8 mouse cellular contexts compared by ENCODE assay signal in genomic region chrX:102187023-102187699, GRCm38 (mm10). TPM values are rescaled to one million over a fixed set of nuclear protein-coding genes. Genes with fewer than 3 reads are reported as not detected.
DNase-seq lines count a peak whose midpoint lies in the region; ATAC-seq and TF ChIP-seq lines count a peak whose summit lies in the region.

No protein-coding gene starts in this region.

- no peak for TF ChIP-seq CTCF in G1E (IDR thresholded peaks at IDR 0.05; ENCODE audit: low read depth, low read length)

- peak overlapping the region; percentile 72 for H3K4me3 ChIP-seq in heart, embryonic 10.5 days
- peak overlapping the region; percentile 80 for H3K4me3 ChIP-seq in G1E (ENCODE audit: low read depth, low read length)
- peak overlapping the region; percentile 57 for H3K4me3 ChIP-seq in hindbrain, embryonic 14.5 days (replicated peaks; ENCODE audit: low read length)
- peak overlapping the region; percentile 56 for H3K4me3 ChIP-seq in midbrain, embryonic 12.5 days

- DNase-seq in heart, embryonic 10.5 days (ENCODE audit: low spot score), result no peak
- no peak for DNase-seq in heart, postnatal 25 days (ENCODE audit: low spot score)
- no peak for DNase-seq in G1E (ENCODE audit: low spot score)
- no peak for DNase-seq in hindbrain, embryonic 14.5 days (ENCODE audit: low spot score)
- no peak for DNase-seq in frontal cortex, postnatal 10 days (ENCODE audit: low spot score in 2 of 2)
- no peak for DNase-seq in right cerebral cortex, postnatal 36 days (ENCODE audit: low spot score in 2 of 2)
- no peak for DNase-seq in left cerebral cortex, adult 8-10 months (ENCODE audit: low spot score in 2 of 2)

- peak overlapping the region; percentile 32 for H3K9ac ChIP-seq in hindbrain, embryonic 14.5 days
- H3K9ac ChIP-seq in midbrain, embryonic 12.5 days (replicated peaks), result peak overlapping the region; percentile 66

- no peak for ATAC-seq in G1E (ENCODE audit: extremely low read depth, insufficient number of reproducible peaks, low FRiP score, poor library complexity, severe bottlenecking)
- no peak for ATAC-seq in hindbrain, embryonic 14.5 days (ENCODE audit: low FRiP score)
- no peak for ATAC-seq in midbrain, embryonic 12.5 days (ENCODE audit: low FRiP score, low read depth)

- intact Hi-C loops in heart, postnatal 25 days (cut with DNase I), result loop anchor here (5.0 to 10.0 kb wide), 2 partner anchors 65 to 232 kb away; no protein-coding TSS in a partner anchor

- WGBS in heart, embryonic 10.5 days, result 52% methylated on average over 11 of the region's 11 CpGs
- WGBS in hindbrain, embryonic 14.5 days, result 49% methylated on average over 11 of the region's 11 CpGs
- WGBS in midbrain, embryonic 12.5 days, result 57% methylated on average over 11 of the region's 11 CpGs

- H3K9me3 ChIP-seq in heart, embryonic 10.5 days, result no peaks in the 10 kb centered on the region
- no peaks in the 10 kb centered on the region for H3K9me3 ChIP-seq in G1E (replicated peaks)
- H3K9me3 ChIP-seq in hindbrain, embryonic 14.5 days (ENCODE audit: control insufficient read depth, low read length), result no peaks in the 10 kb centered on the region
- H3K9me3 ChIP-seq in midbrain, embryonic 12.5 days, result no peaks in the 10 kb centered on the region

- H3K4me1 ChIP-seq in heart, embryonic 10.5 days, result no peaks in the 10 kb centered on the region
- H3K4me1 ChIP-seq in G1E (ENCODE audit: insufficient read depth, low read depth, low read length), result peaks cover 12% of the 10 kb centered on the region
- H3K4me1 ChIP-seq in hindbrain, embryonic 14.5 days (replicated peaks; ENCODE audit: control insufficient read depth, insufficient read depth, low read length), result no peaks in the 10 kb centered on the region
- H3K4me1 ChIP-seq in midbrain, embryonic 12.5 days, result peaks cover 11% of the 10 kb centered on the region

- peak overlapping the region; percentile 71 for H3K4me2 ChIP-seq in hindbrain, embryonic 14.5 days (replicated peaks)
- peak overlapping the region; percentile 63 for H3K4me2 ChIP-seq in midbrain, embryonic 12.5 days (replicated peaks)

- peaks cover 5% of the 10 kb centered on the region; the same call in 1 of the 2 replicates for H3K27me3 ChIP-seq in heart, embryonic 10.5 days (ENCODE audit: insufficient read depth, poor library complexity, severe bottlenecking)
- no peaks in the 10 kb centered on the region for H3K27me3 ChIP-seq in G1E (ENCODE audit: insufficient read depth, low read length)
- H3K27me3 ChIP-seq in hindbrain, embryonic 14.5 days (ENCODE audit: control insufficient read depth, insufficient read depth, low read length), result no peaks in the 10 kb centered on the region
- H3K27me3 ChIP-seq in midbrain, embryonic 12.5 days, result 0 out of 2 replicates have a peak, but pooled peaks cover 3% of the 10 kb centered on the region

- H3K36me3 ChIP-seq in heart, embryonic 10.5 days, result peaks cover 43% of the 10 kb centered on the region
- H3K36me3 ChIP-seq in G1E (replicated peaks), result peaks cover 52% of the 10 kb centered on the region
- H3K36me3 ChIP-seq in hindbrain, embryonic 14.5 days (replicated peaks; ENCODE audit: control insufficient read depth, insufficient read depth), result peaks cover 32% of the 10 kb centered on the region
- peaks cover 28% of the 10 kb centered on the region for H3K36me3 ChIP-seq in midbrain, embryonic 12.5 days

- no peak overlapping the region for H3K27ac ChIP-seq in heart, embryonic 10.5 days
- no peak overlapping the region for H3K27ac ChIP-seq in hindbrain, embryonic 14.5 days
- H3K27ac ChIP-seq in midbrain, embryonic 12.5 days (replicated peaks), result no peak overlapping the region

RNA-seq across cellular contexts. Expression of gene Rps4x, which starts 2.0 kb away (rescaled TPM):
- polyA plus RNA-seq in heart, embryonic 10.5 days (2016; fragmentation: Nextera tagmentation; extraction: Ambion mirVana), result 479 and 547 TPM in 2 replicates
- 100 to 1,000 TPM; 601 to 672 TPM for total RNA-seq in heart, postnatal 25 days (2021)
- total RNA-seq in G1E (2014; fragmentation: Nextera tagmentation), result 991 and 1,040 TPM in 2 replicates
- 2,960 and 3,116 TPM in 2 replicates for total RNA-seq in G1E (2017)
- polyA plus RNA-seq in G1E (2012), result 161 and 175 TPM in 2 replicates
- 408 and 462 TPM in 2 replicates for polyA plus RNA-seq in hindbrain, embryonic 14.5 days (2014; fragmentation: Nextera tagmentation; extraction: Ambion mirVana)
- 479 and 497 TPM in 2 replicates for polyA plus RNA-seq in midbrain, embryonic 12.5 days (2016; fragmentation: Nextera tagmentation; extraction: Ambion mirVana)
- 100 to 1,000 TPM; 466 to 552 (median 501) TPM for total RNA-seq in left cerebral cortex, adult 8-10 months (2022)

RNA-seq across cellular contexts. Expression of gene Ercc6l, which starts 30.3 kb away (rescaled TPM):
- polyA plus RNA-seq in heart, embryonic 10.5 days (2016; fragmentation: Nextera tagmentation; extraction: Ambion mirVana), result 13.0 and 13.1 TPM in 2 replicates
- total RNA-seq in heart, postnatal 25 days (2021), result under 1 TPM; 0.42 to 0.47 TPM
- total RNA-seq in G1E (2014; fragmentation: Nextera tagmentation) (20.7 and 22.0 TPM in 2 replicates), G1E (2017) (36.0 and 40.9 TPM in 2 replicates)
- 0.80 and 1.2 TPM in 2 replicates for polyA plus RNA-seq in G1E (2012)
- 2.0 and 2.3 TPM in 2 replicates for polyA plus RNA-seq in hindbrain, embryonic 14.5 days (2014; fragmentation: Nextera tagmentation; extraction: Ambion mirVana)
- 13.4 and 13.9 TPM in 2 replicates for polyA plus RNA-seq in midbrain, embryonic 12.5 days (2016; fragmentation: Nextera tagmentation; extraction: Ambion mirVana)
- total RNA-seq in left cerebral cortex, adult 8-10 months (2022), result under 1 TPM; 0.11 to 0.32 (median 0.21) TPM
